Mouse (Mus musculus): Measurements from ENCODE around the gene Tecpr2. TPM values are rescaled to one million over a fixed set of nuclear protein-coding genes. Genes with fewer than 3 reads are reported as not detected.

The Tecpr2 gene
- 6.0 and 6.7 TPM in 2 replicates for polyA plus RNA-seq (2016; fragmentation: Nextera tagmentation; extraction: Ambion mirVana)

DNA sequence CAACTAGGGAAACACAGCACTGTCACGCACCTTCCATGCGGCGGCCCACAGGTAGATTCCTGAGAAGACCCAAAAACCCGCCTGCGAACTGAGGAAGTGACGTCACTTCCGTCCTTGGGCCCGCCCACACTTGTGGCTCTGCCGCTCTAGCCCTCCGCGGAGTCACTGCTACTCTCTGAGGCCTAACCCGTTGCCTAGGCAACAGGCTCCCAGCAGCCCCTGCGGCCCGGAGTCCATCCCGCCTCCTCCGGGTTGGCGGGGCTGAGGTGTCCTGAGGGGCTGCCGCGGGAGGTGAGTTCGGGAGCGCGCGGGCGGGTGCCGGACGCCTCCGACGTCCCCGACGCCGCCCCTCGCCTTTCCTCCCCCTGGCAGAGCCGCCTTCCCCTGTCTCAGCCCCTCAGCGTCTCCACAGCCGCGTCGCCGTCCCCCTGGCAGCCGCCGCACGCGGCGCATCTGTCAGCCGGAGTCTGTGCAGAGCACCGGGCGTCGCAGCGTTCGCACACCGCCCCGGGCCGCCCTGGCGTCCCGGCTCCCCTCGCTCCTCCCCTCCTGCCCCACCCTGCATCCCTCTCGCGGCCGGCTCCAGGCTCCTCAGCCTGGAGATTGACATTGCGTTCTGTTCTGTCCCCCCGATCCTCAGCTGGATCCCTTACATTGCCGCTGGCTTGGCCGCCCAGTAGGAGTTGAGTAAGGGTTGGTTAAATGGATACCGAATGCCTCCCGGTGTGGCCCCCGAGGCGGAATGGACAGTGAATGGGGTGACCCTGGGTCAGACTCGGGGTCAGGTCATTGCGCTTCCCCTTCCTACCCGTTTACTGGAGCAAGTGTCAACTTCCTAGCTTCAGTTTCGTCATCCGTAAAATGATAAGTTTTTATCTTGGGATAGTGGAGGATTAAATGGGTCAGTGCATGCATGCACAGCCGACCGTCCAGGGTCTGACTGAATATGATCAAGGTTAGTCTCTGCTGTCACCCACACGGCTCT, at the start of gene Tecpr2, which contains the start of gene Cinp:
TSS of gene Tecpr2 (plus strand) at position 229 of the 985 bp plus-strand sequence.
TSS of gene Cinp (minus strand) at position 110 of the 985 bp plus-strand sequence.
- WGBS = under 1% methylated on average over 66 of the region's 74 CpGs
- Histone ChIP-seq H3K9me3 (replicated peaks) (no peaks in the 10 kb centered on the region), H3K4me1 (peaks cover 28% of the 10 kb centered on the region), H3K36me3 (peaks cover 5% of the 10 kb centered on the region; the same call in 1 of the 2 replicates), H3K27me3 (ENCODE audit: low read depth, poor library complexity, severe bottlenecking) (no peaks in the 10 kb centered on the region), H3K27ac (peak within 1 kb of the TSS; percentile 93), H3K4me3 (peak within 1 kb of the TSS; percentile 89)
- DNase-seq (ENCODE audit: low spot score) = peak; percentile 96

DNA sequence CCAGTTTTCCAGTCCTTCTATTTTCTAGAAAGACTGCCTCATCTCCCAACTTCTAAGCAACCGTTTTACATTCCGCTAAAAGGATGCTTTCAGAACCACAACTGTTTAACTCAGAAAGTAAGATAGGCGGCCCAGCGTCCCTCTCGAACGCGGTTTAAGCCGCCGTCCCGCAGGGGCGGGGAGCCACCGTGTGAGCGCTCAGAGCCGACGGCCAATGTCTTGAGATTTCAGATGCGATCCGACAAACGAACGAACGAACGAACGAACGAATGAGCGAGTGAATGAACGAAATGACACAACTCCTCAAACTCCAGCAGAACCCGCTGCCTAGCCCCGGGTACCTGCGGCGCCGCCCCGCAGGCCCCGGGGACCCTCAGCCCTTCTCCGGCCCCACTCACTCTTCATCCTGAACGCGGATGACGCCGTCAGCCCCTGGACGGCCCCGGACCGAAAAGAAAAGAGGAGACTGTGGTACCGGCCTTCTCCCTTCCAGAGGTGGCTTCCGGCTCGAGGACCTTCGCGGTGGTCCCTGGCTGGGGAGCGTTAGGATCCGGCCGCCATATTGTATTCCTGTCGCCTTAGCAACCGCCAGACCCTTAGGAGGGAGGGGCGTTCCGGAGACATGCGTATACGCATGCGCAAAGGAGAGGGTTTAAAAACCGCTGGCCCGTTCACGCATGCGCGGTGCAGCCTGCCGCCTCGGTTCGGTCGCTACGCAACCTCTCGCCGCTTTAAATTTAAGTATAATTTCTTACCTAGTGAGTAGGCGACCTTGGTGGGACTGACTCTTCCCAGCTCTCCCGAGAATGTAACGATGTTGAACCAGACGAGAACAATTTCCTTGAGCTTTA, 48.5 kb upstream of the Tecpr2 start, which contains the start of gene Mok:
TSS of gene Mok (minus strand) at position 592 of the 851 bp plus-strand sequence.
- Histone ChIP-seq H3K4me3 (peak within 1 kb of the TSS; percentile 76), H3K4me1 (peaks cover 29% of the 10 kb centered on the region), H3K27me3 (ENCODE audit: low read depth, poor library complexity, severe bottlenecking) (peaks cover 14% of the 10 kb centered on the region), H3K9me3 (replicated peaks) (no peaks in the 10 kb centered on the region), H3K27ac (peak within 1 kb of the TSS; percentile 73), H3K36me3 (no peaks in the 10 kb centered on the region)
- under 1% methylated on average over 71 of the region's 71 CpGs for WGBS
- peak; percentile 99 for DNase-seq (ENCODE audit: low spot score)

DNA sequence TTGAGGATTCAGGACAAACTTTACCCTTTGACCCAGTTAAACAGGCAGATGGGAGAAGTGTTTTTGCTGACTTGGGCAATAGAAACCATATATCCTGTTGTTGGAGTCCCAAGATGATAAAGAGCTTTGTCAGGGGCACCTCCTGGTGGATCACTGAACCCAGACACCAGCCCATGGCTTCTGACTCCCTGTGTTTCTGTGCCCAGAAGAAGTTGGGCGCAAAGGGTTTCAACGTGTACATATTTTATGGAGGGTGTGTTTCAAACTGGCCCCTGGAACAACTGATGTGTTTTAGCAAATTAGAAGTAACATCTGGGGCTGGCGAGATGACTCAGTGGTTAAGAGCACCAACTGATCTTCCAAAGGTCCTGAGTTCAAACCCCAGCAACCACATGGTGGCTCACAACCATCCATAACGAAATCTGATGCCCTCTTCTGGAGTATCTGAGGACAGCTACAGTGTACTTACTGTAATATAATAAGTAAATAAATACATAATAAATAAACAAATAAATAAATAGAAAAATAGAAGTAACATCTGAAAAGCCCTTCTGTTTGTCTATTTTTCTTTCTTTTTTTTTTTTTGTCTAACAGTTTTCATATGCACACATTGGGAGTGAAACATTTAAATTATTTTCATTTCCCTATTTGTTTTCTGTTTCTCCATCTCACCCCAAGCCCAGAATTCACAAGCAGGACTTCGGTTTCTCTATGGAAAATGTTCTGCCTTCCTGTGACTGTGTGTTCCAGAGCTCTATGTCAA, 47.2 kb upstream of the Tecpr2 start:
- no peak for DNase-seq (ENCODE audit: low spot score)
- WGBS = 72% methylated on average over 5 of the region's 5 CpGs
- Histone ChIP-seq H3K4me1 (peaks cover 35% of the 10 kb centered on the region), H3K27ac (no peak overlapping the region), H3K36me3 (no peaks in the 10 kb centered on the region), H3K4me3 (peak overlapping the region; percentile 76; the same call in 1 of the 2 replicates), H3K9me3 (replicated peaks) (no peaks in the 10 kb centered on the region), H3K27me3 (ENCODE audit: low read depth, poor library complexity, severe bottlenecking) (peaks cover 28% of the 10 kb centered on the region)

DNA sequence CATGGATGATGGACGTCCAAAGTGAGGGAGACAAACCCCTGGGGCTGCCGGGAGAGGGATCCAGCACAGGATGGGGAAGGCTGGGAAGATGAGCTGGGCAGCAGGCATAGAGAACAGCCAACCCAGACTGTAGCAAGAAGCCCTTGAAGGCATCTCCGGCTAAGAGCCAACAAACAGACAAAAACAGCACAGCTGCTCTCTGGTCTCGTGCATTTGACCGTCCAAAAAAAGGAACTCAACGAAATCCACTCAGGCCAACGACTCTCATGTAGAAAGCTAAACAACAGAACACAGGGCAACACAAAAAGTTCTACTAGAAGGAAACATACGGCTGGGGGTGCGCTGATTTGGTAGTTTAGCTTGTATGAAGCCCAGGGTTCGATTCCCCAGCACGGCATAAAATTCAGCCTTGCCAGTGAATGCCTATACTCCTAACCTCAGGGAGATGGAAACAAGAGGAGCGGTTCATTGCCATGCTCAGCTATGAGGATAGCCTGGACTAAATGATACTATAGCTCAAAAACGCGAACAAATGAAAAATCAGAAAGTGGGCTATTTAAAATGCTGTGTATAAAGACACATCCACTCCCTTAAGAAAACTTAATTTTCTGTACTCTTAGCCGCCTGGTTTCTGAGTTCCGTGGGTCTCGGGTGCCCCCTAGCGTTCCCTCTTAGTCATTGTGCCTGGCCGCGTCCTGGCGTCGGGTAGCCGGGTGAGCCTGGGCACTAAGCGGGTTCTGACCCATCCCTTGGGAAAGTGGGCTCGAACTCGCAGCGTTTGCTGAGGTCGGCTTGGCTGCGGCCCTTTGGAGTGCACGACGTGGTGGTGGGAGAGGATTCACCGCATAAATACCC, 45.6 kb upstream of the Tecpr2 start:
- Histone ChIP-seq H3K27me3 (ENCODE audit: low read depth, poor library complexity, severe bottlenecking) (peaks cover 38% of the 10 kb centered on the region), H3K9me3 (replicated peaks) (no peaks in the 10 kb centered on the region), H3K36me3 (no peaks in the 10 kb centered on the region), H3K4me3 (peak overlapping the region; percentile 54), H3K4me1 (peaks cover 29% of the 10 kb centered on the region), H3K27ac (no peak overlapping the region)
- peak; percentile 91 for DNase-seq (ENCODE audit: low spot score)
- WGBS = 20% methylated on average over 32 of the region's 32 CpGs

DNA sequence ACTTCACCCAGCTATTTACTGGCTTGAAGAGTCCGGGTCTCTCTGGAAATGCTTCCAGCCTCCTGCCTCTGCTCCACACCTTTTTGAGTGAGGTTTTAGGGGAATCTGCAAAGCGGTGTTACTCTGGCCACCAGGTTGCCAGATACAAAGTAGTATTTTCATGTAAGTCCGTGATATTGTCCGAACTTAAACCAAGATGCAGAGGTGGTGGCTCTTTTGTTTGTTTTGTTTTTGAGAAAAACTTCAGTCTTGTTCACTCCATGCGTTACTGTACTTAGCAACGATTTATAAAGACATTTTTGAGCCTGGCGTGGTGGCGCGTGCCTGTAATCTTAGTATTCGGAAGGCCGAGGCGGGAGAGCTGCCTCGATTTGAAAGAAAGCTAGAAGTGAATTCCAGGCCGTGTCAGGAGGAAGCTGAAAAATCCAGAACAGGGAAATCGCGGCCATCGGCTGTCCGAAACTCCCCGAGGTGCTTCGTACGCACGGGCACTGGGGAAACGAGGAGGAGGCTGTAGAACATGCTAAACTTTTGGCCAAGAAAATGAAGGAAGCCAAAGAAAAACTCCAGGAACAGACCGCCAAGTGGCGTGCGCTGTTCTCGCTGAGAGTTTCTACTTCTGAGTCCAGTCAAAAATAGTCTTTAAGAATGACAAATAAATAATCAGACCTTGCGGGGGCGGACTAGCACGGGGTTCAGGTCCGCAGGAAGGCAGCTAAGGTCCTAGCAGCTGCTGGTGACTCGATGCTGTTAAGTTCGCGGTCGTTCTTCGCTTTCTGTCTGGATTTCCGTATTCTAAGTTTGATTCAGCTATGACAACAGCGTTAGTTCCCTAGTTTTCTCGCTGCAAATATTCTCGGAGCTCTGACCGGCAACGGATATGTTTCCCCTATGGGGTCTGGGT, 44.6 kb upstream of the Tecpr2 start:
- DNase-seq (ENCODE audit: low spot score) = no peak
- WGBS = 1% methylated on average over 42 of the region's 42 CpGs

DNA sequence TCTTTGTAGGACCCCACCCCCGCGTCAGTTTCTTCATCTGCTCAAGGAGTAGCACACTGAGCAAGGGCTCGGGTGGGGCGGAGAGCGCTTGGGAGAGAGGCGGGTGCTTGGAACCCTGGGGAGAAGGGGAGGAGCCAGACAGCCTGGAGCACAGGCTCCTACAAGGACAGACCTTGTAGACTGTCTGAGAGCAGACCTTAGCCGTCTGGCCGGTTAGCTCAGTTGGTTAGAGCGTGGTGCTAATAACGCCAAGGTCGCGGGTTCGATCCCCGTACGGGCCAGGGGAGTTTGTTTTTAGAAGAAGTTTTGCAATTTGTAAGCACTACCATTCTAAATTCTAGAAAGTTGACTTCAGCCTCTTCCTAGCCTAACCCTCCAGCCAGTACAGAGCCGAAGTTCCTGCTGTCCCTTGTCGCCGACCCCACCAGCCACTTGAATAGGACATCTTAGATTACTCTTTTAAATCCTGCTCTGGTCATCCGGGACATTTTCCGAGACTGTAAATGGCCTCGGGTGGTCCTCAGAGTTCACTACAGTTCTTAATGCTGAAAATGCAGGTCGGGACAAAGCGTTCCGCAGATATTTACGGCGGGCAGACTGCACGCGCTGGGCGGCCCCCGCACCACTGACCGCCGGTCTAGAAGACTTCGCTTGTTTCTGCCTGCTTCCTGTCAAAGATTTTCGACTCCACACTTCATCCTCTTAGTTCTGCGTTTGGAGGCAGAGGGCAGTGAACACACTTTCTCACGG, 43.8 kb upstream of the Tecpr2 start:
- WGBS = under 1% methylated on average over 36 of the region's 36 CpGs

More for the DNA sequence above, 44.6 kb upstream of the Tecpr2 start:
- H3K4me3 ChIP-seq = peak overlapping the region; percentile 54
- H3K4me1 ChIP-seq = peaks cover 31% of the 10 kb centered on the region
- no peaks in the 10 kb centered on the region for H3K36me3 ChIP-seq
- no peak overlapping the region for H3K27ac ChIP-seq
- peaks cover 33% of the 10 kb centered on the region for H3K27me3 ChIP-seq (ENCODE audit: low read depth, poor library complexity, severe bottlenecking)
- no peaks in the 10 kb centered on the region for H3K9me3 ChIP-seq (replicated peaks)

DNA sequence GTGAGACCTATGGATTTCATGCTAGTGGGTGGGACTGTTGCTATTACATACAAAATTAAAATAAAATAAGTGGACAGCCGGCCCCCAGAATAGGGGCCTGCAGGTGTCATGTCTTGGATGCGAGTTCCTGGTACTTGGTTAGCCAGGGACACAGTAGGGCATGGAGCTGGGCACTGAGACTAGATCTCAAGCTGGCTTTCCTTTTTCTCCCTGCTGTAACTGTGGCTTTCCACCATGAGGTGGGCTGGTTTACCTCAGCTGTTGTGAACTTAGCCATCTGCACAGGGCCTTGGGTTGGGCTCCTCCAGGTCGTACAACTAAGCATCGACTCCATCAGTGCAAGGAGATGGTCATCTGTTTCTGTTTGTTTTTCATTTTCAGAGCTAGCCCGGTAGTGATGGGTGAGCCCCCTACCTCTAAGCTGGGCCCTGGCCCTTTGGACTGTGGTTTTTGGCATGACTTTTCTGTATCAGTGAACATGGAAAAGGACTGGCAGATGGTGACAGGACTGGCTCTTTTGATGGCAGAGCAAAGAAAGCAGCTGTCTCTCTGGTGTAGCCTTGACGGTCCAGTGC, 42.8 kb upstream of the Tecpr2 start:
- Histone ChIP-seq H3K27ac (no peak overlapping the region), H3K36me3 (no peaks in the 10 kb centered on the region), H3K4me1 (peaks cover 43% of the 10 kb centered on the region), H3K4me3 (peak overlapping the region; percentile 54), H3K27me3 (ENCODE audit: low read depth, poor library complexity, severe bottlenecking) (peaks cover 33% of the 10 kb centered on the region), H3K9me3 (replicated peaks) (no peaks in the 10 kb centered on the region)
- DNase-seq (ENCODE audit: low spot score) = no peak
- WGBS = 71% methylated on average over 6 of the region's 6 CpGs

More for the DNA sequence above, 43.8 kb upstream of the Tecpr2 start:
- Histone ChIP-seq H3K4me3 (peak overlapping the region; percentile 54), H3K36me3 (no peaks in the 10 kb centered on the region), H3K9me3 (replicated peaks) (no peaks in the 10 kb centered on the region), H3K4me1 (peaks cover 35% of the 10 kb centered on the region), H3K27me3 (ENCODE audit: low read depth, poor library complexity, severe bottlenecking) (peaks cover 33% of the 10 kb centered on the region), H3K27ac (peak overlapping the region; percentile 58; the same call in 1 of the 2 replicates)
- peak; percentile 94 for DNase-seq (ENCODE audit: low spot score)

DNA sequence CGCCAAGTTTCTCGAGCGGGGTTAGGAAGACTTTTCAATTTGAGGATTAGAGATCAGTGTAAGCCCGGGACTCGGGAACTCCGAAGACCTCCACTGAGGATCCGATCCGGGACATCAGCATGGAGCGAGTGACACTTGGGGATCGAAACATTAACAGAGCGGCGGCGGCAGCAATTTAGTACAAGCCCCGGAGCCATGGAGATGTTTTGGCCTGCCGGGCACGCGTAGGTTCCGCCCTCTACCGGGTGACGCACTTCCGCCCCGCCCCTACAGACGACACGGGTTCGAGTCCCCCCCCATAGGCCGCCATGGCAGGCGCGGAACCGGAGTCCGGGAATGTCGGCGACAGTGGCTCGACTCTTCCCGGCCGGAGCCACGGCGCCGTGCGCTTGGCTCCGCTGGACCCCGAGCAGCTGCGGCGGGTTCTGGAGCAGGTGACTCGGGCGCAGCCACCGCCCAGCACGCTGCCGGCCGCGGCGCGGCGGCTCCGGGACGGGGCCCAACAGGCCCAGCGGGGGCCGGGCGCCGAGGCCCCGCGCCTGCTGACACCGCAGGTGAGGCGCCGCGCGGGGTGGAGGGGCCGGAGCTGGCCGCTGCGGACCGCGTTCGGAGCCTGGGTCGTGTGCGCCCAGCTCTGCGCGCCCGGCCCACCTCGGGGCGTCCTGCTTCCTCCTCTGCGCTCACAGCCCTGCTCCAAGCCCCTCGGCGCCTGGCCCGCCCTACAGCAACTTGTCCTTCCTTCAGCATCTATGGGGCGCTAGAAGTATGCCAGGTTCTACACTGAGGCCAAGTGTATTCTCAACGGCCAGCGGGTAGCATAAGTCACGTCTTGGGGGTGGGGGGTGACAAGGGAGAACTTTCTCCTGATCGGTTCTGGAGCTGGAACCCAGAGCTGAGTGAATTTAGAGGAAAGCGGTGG, 38.8 kb upstream of the Tecpr2 start, which contains the start of gene Zfp839:
TSS of gene Zfp839 (plus strand) at position 244 of the 919 bp plus-strand sequence.
- peaks cover 4% of the 10 kb centered on the region for H3K36me3 ChIP-seq
- H3K27ac ChIP-seq = peak within 1 kb of the TSS; percentile 89
- H3K27me3 ChIP-seq (ENCODE audit: low read depth, poor library complexity, severe bottlenecking) = peaks cover 27% of the 10 kb centered on the region
- H3K4me3 ChIP-seq = peak within 1 kb of the TSS; percentile 84
- WGBS = under 1% methylated on average over 86 of the region's 89 CpGs
- peaks cover 31% of the 10 kb centered on the region for H3K4me1 ChIP-seq
- no peaks in the 10 kb centered on the region for H3K9me3 ChIP-seq (replicated peaks)
- peak; percentile 89 for DNase-seq (ENCODE audit: low spot score)

DNA sequence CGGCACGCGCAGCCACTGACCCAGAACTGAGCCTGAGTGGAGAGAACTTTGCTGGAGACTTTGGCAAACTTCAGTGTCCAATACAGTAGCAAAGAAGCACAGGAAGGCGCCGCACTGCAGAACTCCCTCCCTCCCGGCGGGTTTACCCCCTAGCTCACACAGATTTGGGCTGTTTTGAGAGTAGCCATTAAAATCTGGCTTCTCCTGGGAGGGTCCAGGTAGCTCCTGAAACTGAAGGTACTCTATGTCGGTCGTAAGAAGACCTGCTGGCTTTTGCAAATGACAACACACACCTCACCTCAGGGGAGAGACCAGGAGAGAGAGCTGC, 38.2 kb upstream of the Tecpr2 start:
- Histone ChIP-seq H3K9me3 (replicated peaks) (no peaks in the 10 kb centered on the region), H3K27ac (peak overlapping the region; percentile 89), H3K4me1 (peaks cover 24% of the 10 kb centered on the region), H3K36me3 (peaks cover 10% of the 10 kb centered on the region), H3K27me3 (ENCODE audit: low read depth, poor library complexity, severe bottlenecking) (peaks cover 23% of the 10 kb centered on the region), H3K4me3 (peak overlapping the region; percentile 84)
- 21% methylated on average over 9 of the region's 9 CpGs for WGBS
- DNase-seq (ENCODE audit: low spot score) = no peak

All from limb, embryonic 10.5 days (tissue).